Mouse (Mus musculus) kidney, postnatal 14 days (tissue): ENCODE results near the gene Nupl1.

Experiments used
- DNase-seq: peaks from one replicate; pipeline ENCODE4 v3.0.0; 2022; ENCODE audit warnings: mixed read lengths

Gene Nupl1

GRCm38 (mm10) chr14:60219886-60220285 lies 31.3 kb downstream of the Nupl1 start:
- no peak for DNase-seq

- DNase-seq: no peak
Observed at GRCm38 (mm10) chr14:60217616-60218015, 33.6 kb downstream of the Nupl1 start.

- no peak for DNase-seq
Observed at GRCm38 (mm10) chr14:60216125-60216524, 35.1 kb downstream of the Nupl1 start.

- no peak for DNase-seq
Observed at GRCm38 (mm10) chr14:60215000-60215399, 36.2 kb downstream of the Nupl1 start.

GRCm38 (mm10) chr14:60214040-60214439 lies 37.2 kb downstream of the Nupl1 start:
- no peak for DNase-seq

- DNase-seq: no peak
Observed at GRCm38 (mm10) chr14:60209166-60209565, 42.1 kb downstream of the Nupl1 start.

- DNase-seq: no peak
Observed at GRCm38 (mm10) chr14:60204993-60205392, 46.2 kb downstream of the Nupl1 start.

GRCm38 (mm10) chr14:60196884-60197283 lies 54.3 kb downstream of the Nupl1 start, which contains the start of gene Atp8a2:
TSS of gene Atp8a2 (minus strand) at chr14:60197179.
- no peak for DNase-seq

GRCm38 (mm10) chr14:60195999-60196398 lies 55.2 kb downstream of the Nupl1 start:
- no peak for DNase-seq

GRCm38 (mm10) chr14:60194606-60195005 lies 56.6 kb downstream of the Nupl1 start:
- DNase-seq: no peak

- no peak for DNase-seq
Observed at GRCm38 (mm10) chr14:60189771-60190170, 61.5 kb downstream of the Nupl1 start.

GRCm38 (mm10) chr14:60188201-60188825 lies 62.9 kb downstream of the Nupl1 start:
- DNase-seq: no peak

- DNase-seq: no peak
Observed at GRCm38 (mm10) chr14:60181306-60181705, 69.9 kb downstream of the Nupl1 start.

- no peak for DNase-seq
Observed at GRCm38 (mm10) chr14:60178571-60178955, 72.7 kb downstream of the Nupl1 start.

- no peak for DNase-seq
Observed at GRCm38 (mm10) chr14:60177614-60178570, 73.3 kb downstream of the Nupl1 start.

- peak; percentile 59 for DNase-seq
Observed at GRCm38 (mm10) chr14:60176891-60177613, 74.2 kb downstream of the Nupl1 start.

- no peak for DNase-seq
Observed at GRCm38 (mm10) chr14:60176469-60176890, 74.8 kb downstream of the Nupl1 start.

- no peak for DNase-seq
Observed at GRCm38 (mm10) chr14:60172286-60173055, 78.8 kb downstream of the Nupl1 start.

GRCm38 (mm10) chr14:60170845-60171610 lies 80.2 kb downstream of the Nupl1 start:
- peak; percentile 9 for DNase-seq

- no peak for DNase-seq
Observed at GRCm38 (mm10) chr14:60163367-60163766, 87.9 kb downstream of the Nupl1 start.

- DNase-seq: no peak
Observed at GRCm38 (mm10) chr14:60152373-60152772, 98.9 kb downstream of the Nupl1 start.

- DNase-seq: no peak
Observed at GRCm38 (mm10) chr14:60148893-60149292, 102.3 kb downstream of the Nupl1 start.
